Mouse (Mus musculus): ENCODE results near the gene Cluh. TPM values are rescaled to one million over a fixed set of nuclear protein-coding genes. Genes with fewer than 3 reads are reported as not detected.
A peak's percentile ranks its signal among the peaks of the same experiment; 100 is the strongest.

The Cluh gene
- polyA plus RNA-seq, 3 experiments from 2014 or later: 5.9 to 11.2 (median 10.1) TPM

GRCm38 (mm10) chr11:74648676-74649075, 619 bp upstream of the Cluh start:
- ATAC-seq: peak; percentile 3

GRCm38 (mm10) chr11:74649647-74650551, 604 bp downstream of the Cluh start:
- ATAC-seq: no peak

GRCm38 (mm10) chr11:74650576-74651100, 1.3 kb downstream of the Cluh start:
- no peak for ATAC-seq

- no peak for ATAC-seq
These were observed 3.5 kb downstream of the Cluh start for GRCm38 (mm10) chr11:74652791-74653191.

- no peak for ATAC-seq
These were observed 4.1 kb downstream of the Cluh start for GRCm38 (mm10) chr11:74653385-74653784.

GRCm38 (mm10) chr11:74655941-74656340, 6.6 kb downstream of the Cluh start:
- ATAC-seq: peak; percentile 28

- no peak for ATAC-seq
These were observed 11.0 kb downstream of the Cluh start for GRCm38 (mm10) chr11:74660336-74660735.

GRCm38 (mm10) chr11:74661641-74662040, 12.3 kb downstream of the Cluh start:
- ATAC-seq: no peak

GRCm38 (mm10) chr11:74662221-74662620, 12.9 kb downstream of the Cluh start:
- ATAC-seq: no peak

GRCm38 (mm10) chr11:74664279-74664678, 15.0 kb downstream of the Cluh start:
- ATAC-seq: no peak

GRCm38 (mm10) chr11:74664906-74665305, 15.6 kb downstream of the Cluh start:
- no peak for ATAC-seq

GRCm38 (mm10) chr11:74665631-74666283, 16.5 kb downstream of the Cluh start:
- no peak for ATAC-seq

- no peak for ATAC-seq
These were observed 17.0 kb downstream of the Cluh start for GRCm38 (mm10) chr11:74666284-74666652.

GRCm38 (mm10) chr11:74666776-74667581, 17.7 kb downstream of the Cluh start:
- ATAC-seq: no peak

GRCm38 (mm10) chr11:74667582-74668010, 18.3 kb downstream of the Cluh start:
- ATAC-seq: no peak

GRCm38 (mm10) chr11:74668466-74668865, 19.2 kb downstream of the Cluh start:
- no peak for ATAC-seq

- no peak for ATAC-seq
These were observed 19.7 kb downstream of the Cluh start for GRCm38 (mm10) chr11:74668971-74669370.

- no peak for ATAC-seq
These were observed 20.9 kb downstream of the Cluh start for GRCm38 (mm10) chr11:74670151-74670550.

GRCm38 (mm10) chr11:74671013-74671412, 21.7 kb downstream of the Cluh start:
- ATAC-seq: no peak

GRCm38 (mm10) chr11:74671839-74672238, 22.5 kb downstream of the Cluh start:
- no peak for ATAC-seq

- no peak for ATAC-seq
These were observed 23.7 kb downstream of the Cluh start for GRCm38 (mm10) chr11:74672901-74673513.

- ATAC-seq: no peak
These were observed 24.3 kb downstream of the Cluh start for GRCm38 (mm10) chr11:74673561-74673960.

All from inflammation-experienced regulatory T-cells, adult 6 months (primary cell).